Mouse (Mus musculus): ENCODE data around the gene Vps35.

DNA sequence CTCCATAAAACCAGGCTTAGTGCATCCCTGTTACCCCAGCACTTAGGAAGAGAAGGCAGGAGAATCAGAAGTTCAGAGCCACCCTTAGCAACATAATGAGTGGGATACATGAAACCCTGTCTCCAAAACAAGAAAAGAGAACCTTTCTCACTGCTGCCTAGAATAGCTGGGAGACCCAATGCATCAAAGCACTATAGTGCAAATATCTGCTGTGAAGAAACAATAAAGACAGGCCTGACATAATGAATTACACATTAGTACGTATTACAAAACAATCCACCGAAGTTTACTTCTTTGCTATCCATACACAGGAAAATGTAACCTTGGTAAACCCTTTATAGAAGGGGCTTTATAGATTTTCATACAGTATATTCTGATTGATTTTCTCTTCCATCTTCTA lies 9.0 kb upstream of the Vps35 start:
- no peak for TF ChIP-seq CTCF (IDR thresholded peaks at IDR 0.05; ENCODE audit: extremely low read depth, insufficient read length, insufficient replicate concordance, low read depth, low read length)
- no peak for TF ChIP-seq POLR2A (IDR thresholded peaks at IDR 0.05; ENCODE audit: low read depth, low read length)
